Mouse (Mus musculus): ENCODE data around the gene Cdkn1a. TPM values are rescaled to one million over a fixed set of nuclear protein-coding genes. Genes with fewer than 3 reads are reported as not detected.
"Not testable (repeated sequence)": the region's sequence is repeated elsewhere in the genome, so short reads cannot be mapped to it uniquely, and the experiment has no call there.

Gene Cdkn1a
- total RNA-seq, 2 experiments from 2014 or later: 1.3 to 7.8 TPM

DNA sequence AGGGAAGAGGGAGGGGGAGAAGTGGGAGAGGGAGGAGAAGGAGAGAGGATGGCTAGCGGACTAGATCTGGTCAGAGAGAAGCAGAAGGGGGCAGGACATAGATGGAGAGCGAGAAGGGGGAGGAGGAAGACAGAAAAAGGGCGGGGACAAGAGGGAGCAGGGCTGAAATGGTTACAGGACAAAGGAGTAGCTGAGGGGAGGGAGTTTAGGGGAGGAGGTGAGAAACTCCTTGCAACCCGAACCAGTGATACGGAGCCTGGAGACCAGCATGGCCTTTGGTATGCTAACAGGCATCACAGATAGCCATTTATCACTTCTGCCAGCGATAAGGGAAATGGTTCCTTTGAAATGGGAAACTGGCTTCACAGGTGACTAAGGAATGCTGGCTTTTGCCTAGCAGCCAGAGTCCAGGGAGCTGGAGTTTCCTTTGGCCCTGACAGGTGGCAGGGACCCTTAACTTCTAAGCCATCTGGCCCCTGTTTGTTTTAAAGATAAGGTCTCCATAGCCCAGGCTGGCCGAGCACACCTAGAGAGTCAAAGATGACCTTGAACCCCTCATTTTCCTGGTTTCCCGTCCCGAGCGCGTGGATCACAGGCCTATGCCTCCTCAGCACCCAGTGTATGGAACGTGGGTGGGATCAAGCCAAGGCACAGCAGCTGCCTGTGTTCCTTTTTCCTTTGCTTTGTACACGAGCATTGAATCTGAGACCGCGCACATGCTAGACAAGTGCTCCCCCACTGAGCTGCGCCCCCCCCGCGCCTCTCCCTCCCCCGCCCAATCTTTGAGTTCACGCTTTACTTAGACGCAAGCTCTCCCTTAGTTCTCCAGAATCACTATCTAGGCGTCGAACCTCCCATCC is 9.8 kb upstream of the Cdkn1a start:
- 0 out of 2 replicates have a peak, but pooled peaks have one; percentile 40 for ATAC-seq (replicated peaks; ENCODE audit: poor library complexity)

DNA sequence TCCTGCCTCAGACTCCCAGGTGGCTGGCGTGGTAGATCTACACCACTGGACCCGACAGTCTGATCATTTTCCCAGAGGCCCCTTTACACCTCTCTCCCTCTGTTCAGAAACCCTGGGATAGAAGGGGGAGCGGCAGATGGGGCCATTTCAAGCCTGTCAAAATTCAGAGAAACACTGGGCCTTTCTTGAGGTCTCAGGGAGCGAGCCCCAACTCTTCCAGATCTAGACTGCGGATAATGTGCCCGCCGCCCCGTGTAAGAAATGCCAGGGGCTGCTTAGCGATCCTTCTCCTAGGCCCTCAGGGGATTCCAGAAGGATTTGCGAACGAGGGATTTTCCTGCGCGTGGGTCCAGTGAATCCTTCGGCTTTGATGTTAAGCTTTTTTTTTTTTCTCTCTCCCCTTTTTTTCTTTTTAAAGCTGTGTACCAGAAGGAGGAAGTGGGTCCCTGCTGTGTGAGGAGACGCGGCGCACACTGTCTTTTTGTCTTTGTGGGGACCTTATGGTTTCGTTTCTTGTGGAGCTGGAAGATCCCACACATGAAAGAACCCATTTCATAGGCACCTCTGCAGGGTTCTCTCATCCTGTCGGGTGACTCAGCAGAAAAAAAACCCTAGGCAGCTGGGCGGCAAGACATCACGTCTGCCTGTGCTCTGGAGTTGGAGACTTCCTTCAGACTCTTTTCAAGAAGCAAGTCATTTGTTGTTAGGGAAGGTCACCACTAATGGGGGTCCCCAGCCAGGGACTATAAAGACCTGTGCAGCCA is 9.0 kb upstream of the Cdkn1a start:
- peak; percentile 55 for ATAC-seq (replicated peaks; ENCODE audit: poor library complexity)

- no peak for ATAC-seq (replicated peaks; ENCODE audit: poor library complexity)
These were observed 7.2 kb upstream of the Cdkn1a start for GRCm38 (mm10) chr17:29083586-29083985.

- ATAC-seq (replicated peaks; ENCODE audit: poor library complexity): no peak
These were observed 6.1 kb upstream of the Cdkn1a start for GRCm38 (mm10) chr17:29084656-29085055.

DNA sequence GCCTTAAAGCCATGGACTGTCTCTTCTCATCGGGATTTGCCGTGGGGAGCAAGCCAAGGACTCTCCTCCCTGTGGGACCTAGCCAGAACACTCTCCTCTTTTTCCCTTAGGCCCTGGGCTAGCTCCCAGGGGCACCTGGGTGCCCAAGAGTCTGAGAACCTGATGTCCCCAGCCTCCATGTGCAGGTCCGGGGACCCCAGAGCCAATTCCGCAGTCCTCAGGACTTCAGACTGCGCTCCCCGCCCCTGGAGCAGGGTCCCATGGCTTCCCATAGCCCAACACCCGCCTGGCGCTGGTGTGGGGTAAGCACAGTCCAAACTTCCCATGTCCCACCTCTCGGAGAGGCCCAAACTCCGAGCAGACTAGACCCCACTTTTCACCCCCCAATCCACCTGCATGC is 5.5 kb upstream of the Cdkn1a start:
- no peak for ATAC-seq (replicated peaks; ENCODE audit: poor library complexity)

DNA sequence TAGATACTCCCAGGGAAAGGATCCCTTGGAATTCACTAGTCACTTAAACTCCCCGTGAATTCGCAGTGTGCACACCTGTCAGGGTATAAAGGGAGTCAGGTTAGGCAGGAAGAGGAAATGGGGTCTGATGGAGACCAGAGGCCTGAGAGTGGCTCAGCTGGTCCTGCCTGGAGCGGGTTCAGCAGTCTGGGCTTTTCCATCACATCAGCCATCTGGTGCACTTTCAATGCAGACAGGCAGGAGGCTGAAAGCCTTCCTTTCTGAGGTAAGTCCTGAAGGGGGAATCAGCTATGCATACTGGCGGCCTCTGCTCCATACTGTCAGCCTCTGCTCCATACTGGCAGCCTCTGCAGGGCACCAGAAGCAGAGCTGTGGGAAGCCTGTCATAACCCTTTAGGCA is 3.9 kb upstream of the Cdkn1a start:
- ATAC-seq (replicated peaks; ENCODE audit: poor library complexity): no peak

DNA sequence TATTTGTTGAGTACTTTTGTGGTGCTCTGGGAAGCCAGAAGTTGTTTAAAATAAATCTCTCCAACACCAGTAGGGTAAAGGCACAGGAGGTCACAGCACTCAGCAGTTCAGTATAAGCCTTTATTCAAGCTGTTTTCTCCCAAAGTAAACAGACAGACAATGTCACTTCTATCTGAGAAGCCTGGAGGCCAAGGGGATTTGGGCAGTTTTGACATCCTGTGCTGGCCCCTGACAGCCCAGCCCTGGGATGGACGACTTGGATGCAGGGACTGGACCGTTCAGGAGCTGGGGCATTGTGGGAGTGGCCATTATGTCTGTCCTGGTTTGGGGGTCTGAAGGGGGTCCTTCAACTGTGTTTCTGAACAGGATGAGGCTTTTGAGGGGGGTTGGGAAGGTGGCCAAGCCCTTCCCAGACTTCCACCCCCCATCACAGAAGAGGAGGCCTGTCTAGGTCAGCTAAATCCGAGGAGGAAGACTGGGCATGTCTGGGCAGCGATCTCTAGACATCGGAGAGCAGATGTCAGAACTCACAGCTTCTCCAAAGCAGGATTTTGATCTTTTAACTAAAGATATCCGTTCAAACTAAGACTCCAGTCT is 670 bp downstream of the Cdkn1a start:
- no peak for ATAC-seq (replicated peaks; ENCODE audit: poor library complexity)

DNA sequence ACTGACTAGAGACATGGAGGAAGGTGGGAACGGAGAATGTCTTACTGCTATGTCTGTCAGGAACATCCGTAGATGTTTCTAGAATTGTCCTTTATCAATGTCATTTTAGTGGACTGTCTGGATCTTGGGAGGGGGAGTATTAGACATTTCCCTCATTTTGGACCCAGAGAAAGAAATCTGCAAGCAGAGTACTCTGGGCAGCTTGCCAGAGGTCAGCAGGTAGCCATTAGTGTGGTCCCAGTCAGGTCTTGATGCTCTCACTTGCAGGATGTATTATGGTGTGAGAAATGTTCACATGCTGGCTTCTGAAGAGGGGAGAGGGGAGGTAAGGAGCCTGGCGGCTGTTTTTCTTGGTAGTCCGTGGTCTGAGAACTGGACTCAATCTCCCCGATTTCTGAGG is 1.7 kb downstream of the Cdkn1a start:
- no peak for ATAC-seq (replicated peaks; ENCODE audit: poor library complexity)

DNA sequence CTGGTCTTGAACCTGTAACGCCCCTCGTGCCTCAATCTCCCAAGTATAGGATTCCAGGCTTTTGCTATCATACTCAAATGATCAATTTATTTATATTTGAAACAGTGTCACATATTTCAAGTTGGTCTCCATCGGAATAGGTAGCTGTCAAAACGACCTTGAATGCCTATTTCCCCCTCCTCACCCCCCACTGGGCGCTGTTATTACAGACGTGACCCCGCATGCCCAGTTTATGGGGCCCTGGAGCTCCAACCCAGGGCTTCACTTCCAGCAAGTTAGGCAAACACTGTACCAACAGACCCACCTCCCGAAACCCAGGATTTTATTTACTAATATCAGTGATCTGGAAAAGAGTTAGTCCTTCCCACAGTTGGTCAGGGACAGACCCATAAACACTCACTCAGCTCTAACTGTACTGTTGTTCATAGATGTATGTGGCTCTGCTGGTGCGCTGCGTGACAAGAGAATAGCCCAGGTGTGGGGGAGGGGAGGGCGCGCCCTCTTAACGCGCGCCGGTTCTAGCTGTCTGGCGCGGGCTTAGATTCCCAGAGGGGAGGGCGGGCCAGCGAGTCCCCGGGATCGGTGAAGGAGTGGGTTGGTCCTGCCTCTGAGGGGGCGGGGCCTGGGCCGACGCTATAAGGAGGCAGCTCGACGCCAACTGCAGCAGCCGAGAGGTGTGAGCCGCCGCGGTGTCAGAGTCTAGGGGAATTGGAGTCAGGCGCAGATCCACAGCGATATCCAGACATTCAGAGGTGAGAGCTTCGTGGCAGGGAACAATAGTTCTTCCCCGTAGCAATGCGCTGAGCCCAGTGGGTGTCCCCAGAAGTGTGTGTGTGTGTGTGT is 2.6 kb downstream of the Cdkn1a start:
- peak; percentile 71 for ATAC-seq (replicated peaks; ENCODE audit: poor library complexity)

- ATAC-seq (replicated peaks; ENCODE audit: poor library complexity): no peak
These were observed 3.2 kb downstream of the Cdkn1a start for GRCm38 (mm10) chr17:29093961-29094309.

- ATAC-seq (replicated peaks; ENCODE audit: poor library complexity): peak; percentile 1; the same call in 1 of the 2 replicates
These were observed 3.8 kb downstream of the Cdkn1a start for GRCm38 (mm10) chr17:29094310-29095181.

- peak; percentile 86 for ATAC-seq (replicated peaks; ENCODE audit: poor library complexity)
These were observed 4.5 kb downstream of the Cdkn1a start for GRCm38 (mm10) chr17:29095201-29095733.

- ATAC-seq (replicated peaks; ENCODE audit: poor library complexity): no peak
These were observed 5.5 kb downstream of the Cdkn1a start for GRCm38 (mm10) chr17:29096245-29096644.

- ATAC-seq (replicated peaks; ENCODE audit: poor library complexity): no peak
These were observed 6.2 kb downstream of the Cdkn1a start for GRCm38 (mm10) chr17:29096851-29097561.

- ATAC-seq (replicated peaks; ENCODE audit: poor library complexity): no peak
These were observed 7.5 kb downstream of the Cdkn1a start for GRCm38 (mm10) chr17:29098291-29098690.

DNA sequence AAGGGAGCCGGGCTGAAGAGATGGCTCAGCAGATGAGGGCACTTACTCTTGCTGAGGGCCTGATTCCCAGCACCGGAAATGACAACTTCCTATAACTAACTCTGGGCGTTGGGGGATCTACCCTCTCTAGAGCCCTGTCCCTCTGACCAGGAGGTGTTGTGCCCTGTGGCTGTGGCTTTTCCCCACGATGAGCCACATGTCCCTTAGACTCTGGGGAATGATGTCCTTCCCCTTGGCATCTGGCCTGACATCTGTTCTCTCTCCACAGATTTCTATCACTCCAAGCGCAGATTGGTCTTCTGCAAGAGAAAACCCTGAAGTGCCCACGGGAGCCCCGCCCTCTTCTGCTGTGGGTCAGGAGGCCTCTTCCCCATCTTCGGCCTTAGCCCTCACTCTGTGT is 8.3 kb downstream of the Cdkn1a start:
- ATAC-seq (replicated peaks; ENCODE audit: poor library complexity): 0 out of 2 replicates have a peak, but pooled peaks have one; percentile 12

GRCm38 (mm10) chr17:29100627-29101026 is 9.9 kb downstream of the Cdkn1a start:
- no peak for ATAC-seq (replicated peaks; ENCODE audit: poor library complexity)

DNA sequence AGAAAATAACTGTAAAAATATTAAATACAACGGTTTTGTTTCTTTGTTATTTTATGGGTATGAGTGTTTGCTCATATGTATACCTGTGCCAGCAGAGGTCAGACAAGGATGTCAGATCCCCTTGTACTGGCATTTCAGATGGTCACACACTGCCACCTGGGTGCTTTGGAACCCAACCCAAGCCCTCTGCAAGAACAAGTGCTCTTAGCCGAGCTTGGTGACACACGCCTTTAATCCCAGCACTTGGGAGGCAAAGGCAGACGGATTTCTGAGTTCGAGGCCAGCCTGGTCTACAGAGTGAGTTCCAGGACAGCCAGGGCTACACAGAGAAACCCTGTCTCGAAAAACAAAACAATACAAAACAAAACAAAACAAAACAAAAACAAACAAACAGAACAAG is 19.6 kb downstream of the Cdkn1a start:
- ATAC-seq (replicated peaks; ENCODE audit: poor library complexity): not testable (repeated sequence)

- peak; percentile 81 for ATAC-seq (replicated peaks; ENCODE audit: poor library complexity)
These were observed 20.6 kb downstream of the Cdkn1a start for GRCm38 (mm10) chr17:29111332-29111731.

All from megakaryocyte progenitor cell, adult 5-6 weeks (primary cell).